Mouse (Mus musculus) ES-Bruce4 (cell line): Measurements from ENCODE around the gene Cyp17a1. TPM values are rescaled to one million over a fixed set of nuclear protein-coding genes. Genes with fewer than 3 reads are reported as not detected.

Experiments used
- H3K27ac ChIP-seq: 2 replicates; pipeline ENCODE4 v1.5.1; 2012; ENCODE audit warnings: low read length, inconsistent platforms; ENCODE audit not compliant: insufficient read depth
- H3K27me3 ChIP-seq: 2 replicates; pipeline ENCODE4 v1.6.1; 2012; ENCODE audit warnings: mild to moderate bottlenecking, low read length, inconsistent platforms; ENCODE audit not compliant: control insufficient read depth, poor library complexity, insufficient read depth, severe bottlenecking
- H3K36me3 ChIP-seq: 2 replicates; pipeline ENCODE4 v1.6.1; 2012; ENCODE audit warnings: inconsistent platforms, mild to moderate bottlenecking, low read length, moderate library complexity; ENCODE audit not compliant: control insufficient read depth, poor library complexity, insufficient read depth, severe bottlenecking
- H3K4me1 ChIP-seq: one replicate; pipeline ENCODE4 v1.8.1; 2011; ENCODE audit warnings: low read length; ENCODE audit not compliant: control insufficient read depth, insufficient read depth
- H3K4me3 ChIP-seq: 2 replicates; pipeline ENCODE4 v1.5.1; 2011; ENCODE audit warnings: low read depth, mild to moderate bottlenecking, low read length
- H3K9ac ChIP-seq: 2 replicates; pipeline ENCODE4 v1.6.1; 2012; ENCODE audit warnings: low read depth, mild to moderate bottlenecking, inconsistent platforms; ENCODE audit not compliant: poor library complexity, severe bottlenecking
- H3K9me3 ChIP-seq: replicated peaks from 2 replicates; pipeline ENCODE4 v1.6.1; 2012; ENCODE audit warnings: mild to moderate bottlenecking, low read length, inconsistent platforms; ENCODE audit not compliant: control insufficient read depth, poor library complexity, insufficient read depth, severe bottlenecking
- CTCF ChIP-seq: IDR thresholded peaks from one replicate; pipeline ENCODE4 v1.8.1; 2011; ENCODE audit warnings: low read depth, low read length
- EP300 ChIP-seq: IDR thresholded peaks from 2 replicates; pipeline ENCODE4 v1.6.1; 2011; ENCODE audit warnings: low read depth, low read length; ENCODE audit not compliant: insufficient read depth
- POLR2A ChIP-seq: IDR thresholded peaks from one replicate; pipeline ENCODE4 v1.8.1; 2011; ENCODE audit warnings: low read length; ENCODE audit not compliant: insufficient read depth
- polyA plus RNA-seq: library from polyadenylated mRNA; stranded (reverse); fragments of >200 nt; gene quantifications from 2 replicates; pipeline ENCODE4 v1.2.4, GENCODE M21; 2011; ENCODE audit warnings: low read depth; ENCODE audit not compliant: missing spikeins, insufficient read depth, insufficient read length

Cyp17a1 gene
- polyA plus RNA-seq, 1 experiment, result not detected

- no peak overlapping the region for H3K27ac ChIP-seq
- H3K4me1 ChIP-seq, result peaks cover 5% of the 10 kb centered on the region
- no peaks in the 10 kb centered on the region for H3K36me3 ChIP-seq
- H3K9me3 ChIP-seq, result no peaks in the 10 kb centered on the region
- TF ChIP-seq CTCF, result no peak
- TF ChIP-seq POLR2A, result no peak
- TF ChIP-seq EP300, result no peak
- no peaks in the 10 kb centered on the region for H3K27me3 ChIP-seq
- no peak overlapping the region for H3K4me3 ChIP-seq
- H3K9ac ChIP-seq, result no peak overlapping the region
Measured at GRCm38 (mm10) chr19:46641420-46642085, 31.4 kb downstream of the Cyp17a1 start.

GRCm38 (mm10) chr19:46640780-46641179 lies 32.2 kb downstream of the Cyp17a1 start:
- peaks cover 5% of the 10 kb centered on the region for H3K4me1 ChIP-seq
- no peaks in the 10 kb centered on the region for H3K9me3 ChIP-seq
- no peak overlapping the region for H3K4me3 ChIP-seq
- no peak overlapping the region for H3K27ac ChIP-seq
- no peaks in the 10 kb centered on the region for H3K36me3 ChIP-seq
- H3K9ac ChIP-seq, result no peak overlapping the region
- no peaks in the 10 kb centered on the region for H3K27me3 ChIP-seq
- TF ChIP-seq POLR2A (no peak), EP300 (no peak), CTCF (no peak)

GRCm38 (mm10) chr19:46639496-46639895 lies 33.5 kb downstream of the Cyp17a1 start:
- H3K27ac ChIP-seq, result no peak overlapping the region

GRCm38 (mm10) chr19:46639053-46639452 lies 33.9 kb downstream of the Cyp17a1 start:
- H3K9ac ChIP-seq, result no peak overlapping the region
- H3K4me1 ChIP-seq, result no peaks in the 10 kb centered on the region
- TF ChIP-seq POLR2A, result no peak
- no peak for TF ChIP-seq EP300
- no peak for TF ChIP-seq CTCF
- no peak overlapping the region for H3K4me3 ChIP-seq
- no peaks in the 10 kb centered on the region for H3K9me3 ChIP-seq
- H3K36me3 ChIP-seq, result no peaks in the 10 kb centered on the region
- no peak overlapping the region for H3K27ac ChIP-seq
- no peaks in the 10 kb centered on the region for H3K27me3 ChIP-seq

More at GRCm38 (mm10) chr19:46639496-46639895, 33.5 kb downstream of the Cyp17a1 start:
- TF ChIP-seq CTCF (no peak), POLR2A (no peak), EP300 (no peak)
- Histone ChIP-seq H3K4me1 (peaks cover under 1% of the 10 kb centered on the region), H3K27me3 (no peaks in the 10 kb centered on the region), H3K9me3 (no peaks in the 10 kb centered on the region), H3K36me3 (no peaks in the 10 kb centered on the region), H3K4me3 (no peak overlapping the region), H3K9ac (no peak overlapping the region)

GRCm38 (mm10) chr19:46637598-46637997 lies 35.4 kb downstream of the Cyp17a1 start:
- H3K4me3 ChIP-seq, result no peak overlapping the region
- TF ChIP-seq CTCF, result no peak
- no peak for TF ChIP-seq POLR2A
- TF ChIP-seq EP300, result no peak
- no peaks in the 10 kb centered on the region for H3K27me3 ChIP-seq
- H3K36me3 ChIP-seq, result no peaks in the 10 kb centered on the region
- H3K9me3 ChIP-seq, result no peaks in the 10 kb centered on the region
- H3K9ac ChIP-seq, result no peak overlapping the region
- H3K4me1 ChIP-seq, result no peaks in the 10 kb centered on the region
- no peak overlapping the region for H3K27ac ChIP-seq

GRCm38 (mm10) chr19:46635766-46636165 lies 37.2 kb downstream of the Cyp17a1 start:
- no peaks in the 10 kb centered on the region for H3K27me3 ChIP-seq
- no peaks in the 10 kb centered on the region for H3K9me3 ChIP-seq
- TF ChIP-seq POLR2A (no peak), CTCF (no peak), EP300 (no peak)
- no peak overlapping the region for H3K9ac ChIP-seq
- H3K4me3 ChIP-seq, result no peak overlapping the region
- no peak overlapping the region for H3K27ac ChIP-seq
- H3K36me3 ChIP-seq, result no peaks in the 10 kb centered on the region
- H3K4me1 ChIP-seq, result peaks cover 2% of the 10 kb centered on the region
